Mouse (Mus musculus): ENCODE measurements at regions not wholly inside any gene's neighbourhood (a gene's known extent, or its start where the extent isn't known, plus 50 kb on each side); places are given as distances from the start of the nearest gene placed in this dataset.

DNA sequence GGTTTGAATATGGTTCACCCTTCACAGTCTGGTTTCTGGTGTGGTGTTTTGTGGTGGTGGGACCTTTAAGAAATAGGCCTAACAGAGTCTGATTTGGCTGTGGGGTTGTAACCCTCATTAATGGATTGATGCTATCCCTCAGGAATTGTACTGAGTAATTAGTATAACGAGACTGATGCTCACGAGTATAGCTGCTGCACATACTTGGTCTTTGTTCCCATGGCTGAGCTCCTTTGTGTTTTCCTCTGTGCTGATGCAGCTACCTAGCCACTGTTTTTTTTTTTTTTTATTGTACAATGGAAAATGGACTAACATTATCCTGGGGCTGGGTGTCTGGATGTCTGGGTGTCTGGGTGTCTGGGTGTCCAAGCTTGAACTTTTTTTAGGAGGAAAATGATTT, 171.3 kb upstream of the Frg1 start:
- TF ChIP-seq POLR2A (IDR thresholded peaks at IDR 0.05; ENCODE audit: low read depth, low read length) (no peak), CTCF (IDR thresholded peaks at IDR 0.05; ENCODE audit: borderline replicate concordance, insufficient read depth, low read length) (no peak)

All from embryonic fibroblast, embryonic 13.5 days (primary cell).